Mouse (Mus musculus): ENCODE data around the gene Obp2a.

GRCm38 (mm10) chr2:25686941-25687340 lies 12.9 kb upstream of the Obp2a start:
- TF ChIP-seq POLR2A (IDR thresholded peaks at IDR 0.05; ENCODE audit: extremely low read depth, insufficient read depth, low read length), result no peak
- no peak for TF ChIP-seq CTCF (IDR thresholded peaks at IDR 0.05; ENCODE audit: low read depth, low read length)
